Mouse (Mus musculus) heart, embryonic 15.5 days (tissue): Measurements from ENCODE around the gene Ift122. TPM values are rescaled to one million over a fixed set of nuclear protein-coding genes. Genes with fewer than 3 reads are reported as not detected.

Experiments
- ATAC-seq: fragments of 200-750 bp; cut with Nextera tagmentation; replicated peaks from 2 replicates; pipeline ENCODE4 v1.8.0; 2017; ENCODE audit warnings: low read depth, moderate TSS enrichment; ENCODE audit not compliant: insufficient number of reproducible peaks, insufficient read depth, low FRiP score
- H3K27ac ChIP-seq: fragments of 300-500 bp; sonication (generic); 2 replicates; pipeline ENCODE4 v1.5.1; 2015; ENCODE audit warnings: mild to moderate bottlenecking, inconsistent platforms
- H3K27me3 ChIP-seq: fragments of 300-500 bp; sonication (generic); 2 replicates; pipeline ENCODE4 v1.6.1; 2015; ENCODE audit warnings: inconsistent platforms
- H3K36me3 ChIP-seq: fragments of 300-500 bp; sonication (generic); 2 replicates; pipeline ENCODE4 v1.6.1; 2015; ENCODE audit warnings: mild to moderate bottlenecking, inconsistent platforms
- H3K4me1 ChIP-seq: fragments of 300-500 bp; sonication (generic); replicated peaks from 2 replicates; pipeline ENCODE4 v1.6.1; 2015; ENCODE audit warnings: inconsistent platforms
- H3K4me2 ChIP-seq: fragments of 300-500 bp; sonication (generic); 2 replicates; pipeline ENCODE4 v1.6.1; 2015; ENCODE audit warnings: inconsistent platforms, mild to moderate bottlenecking, moderate library complexity
- H3K4me3 ChIP-seq: fragments of 300-500 bp; sonication (generic); 2 replicates; pipeline ENCODE4 v1.5.1; 2015; ENCODE audit warnings: mild to moderate bottlenecking, inconsistent platforms
- H3K9ac ChIP-seq: fragments of 300-500 bp; sonication (generic); 2 replicates; pipeline ENCODE4 v1.6.1; 2015; ENCODE audit warnings: mild to moderate bottlenecking, inconsistent platforms
- H3K9me3 ChIP-seq: fragments of 300-500 bp; sonication (generic); replicated peaks from 2 replicates; pipeline ENCODE4 v1.6.1; 2016; ENCODE audit warnings: inconsistent platforms
- WGBS: fragments of 180-500 bp; shearing (Covaris S2); methylation state at CpG from one replicate; pipeline ENCODE4 v1.1.7; 2015; ENCODE audit warnings: mixed read lengths; 5-methylcytosine and 5-hydroxymethylcytosine counted together
- polyA plus RNA-seq: library from polyadenylated mRNA; unstranded; fragments of >200 nt; fragmentation: Nextera tagmentation; extraction: Ambion mirVana; gene quantifications from 2 replicates; pipeline ENCODE4 v1.2.1, GENCODE M21; 2015

Ift122 gene
- polyA plus RNA-seq, 1 experiment from 2014 or later = 18.4 TPM

GRCm38 (mm10) chr6:115897117-115897516, 43.8 kb downstream of the Ift122 start:
- Histone ChIP-seq H3K4me3 (no peak overlapping the region), H3K27ac (peak overlapping the region; percentile 53), H3K4me1 (peaks cover 24% of the 10 kb centered on the region), H3K9me3 (no peaks in the 10 kb centered on the region), H3K27me3 (no peaks in the 10 kb centered on the region), H3K4me2 (no peak overlapping the region), H3K36me3 (peaks cover 3% of the 10 kb centered on the region; the same call in 1 of the 2 replicates), H3K9ac (no peak overlapping the region)
- no peak for ATAC-seq
- WGBS = 44% methylated on average over 4 of the region's 4 CpGs

- H3K4me1 ChIP-seq = peaks cover 24% of the 10 kb centered on the region
- 79% methylated on average over 7 of the region's 7 CpGs for WGBS
- H3K36me3 ChIP-seq = peaks cover 3% of the 10 kb centered on the region
- H3K27ac ChIP-seq = no peak overlapping the region
- ATAC-seq = no peak
- no peak overlapping the region for H3K4me2 ChIP-seq
- H3K9ac ChIP-seq = no peak overlapping the region
- H3K4me3 ChIP-seq = no peak overlapping the region
- no peaks in the 10 kb centered on the region for H3K9me3 ChIP-seq
- H3K27me3 ChIP-seq = no peaks in the 10 kb centered on the region
Measured at GRCm38 (mm10) chr6:115897926-115898520, 44.8 kb downstream of the Ift122 start.

GRCm38 (mm10) chr6:115901062-115901461, 47.8 kb downstream of the Ift122 start:
- no peaks in the 10 kb centered on the region for H3K27me3 ChIP-seq
- peaks cover 24% of the 10 kb centered on the region for H3K4me1 ChIP-seq
- no peaks in the 10 kb centered on the region for H3K9me3 ChIP-seq
- 10% methylated on average over 3 of the region's 3 CpGs for WGBS
- H3K27ac ChIP-seq = peak overlapping the region; percentile 67
- H3K36me3 ChIP-seq = no peaks in the 10 kb centered on the region; the same call in 1 of the 2 replicates
- peak; percentile 61 for ATAC-seq
- no peak overlapping the region for H3K4me3 ChIP-seq
- peak overlapping the region; percentile 5; the same call in 1 of the 2 replicates for H3K9ac ChIP-seq
- no peak overlapping the region for H3K4me2 ChIP-seq

GRCm38 (mm10) chr6:115901489-115901931, 48.2 kb downstream of the Ift122 start:
- Histone ChIP-seq H3K4me2 (no peak overlapping the region), H3K36me3 (no peaks in the 10 kb centered on the region; the same call in 1 of the 2 replicates), H3K4me1 (peaks cover 24% of the 10 kb centered on the region), H3K27ac (peak overlapping the region; percentile 67), H3K9me3 (no peaks in the 10 kb centered on the region), H3K27me3 (no peaks in the 10 kb centered on the region), H3K9ac (peak overlapping the region; percentile 5; the same call in 1 of the 2 replicates), H3K4me3 (no peak overlapping the region)
- WGBS = 62% methylated on average over 8 of the region's 8 CpGs
- 0 out of 2 replicates have a peak, but pooled peaks have one; percentile 21 for ATAC-seq

- H3K9ac ChIP-seq = no peak overlapping the region
- no peak for ATAC-seq
- H3K4me3 ChIP-seq = no peak overlapping the region
- H3K4me2 ChIP-seq = no peak overlapping the region
- no peaks in the 10 kb centered on the region for H3K9me3 ChIP-seq
- no peaks in the 10 kb centered on the region for H3K27me3 ChIP-seq
- H3K27ac ChIP-seq = no peak overlapping the region
- H3K36me3 ChIP-seq = no peaks in the 10 kb centered on the region; the same call in 1 of the 2 replicates
- WGBS = 80% methylated on average over 3 of the region's 3 CpGs
- H3K4me1 ChIP-seq = peaks cover 15% of the 10 kb centered on the region
Measured at GRCm38 (mm10) chr6:115902545-115902944, 49.3 kb downstream of the Ift122 start.

GRCm38 (mm10) chr6:115905568-115905967, 52.3 kb downstream of the Ift122 start:
- Histone ChIP-seq H3K27me3 (no peaks in the 10 kb centered on the region), H3K36me3 (no peaks in the 10 kb centered on the region; the same call in 1 of the 2 replicates), H3K27ac (peak overlapping the region; percentile 67; the same call in 1 of the 2 replicates), H3K9me3 (no peaks in the 10 kb centered on the region), H3K4me2 (no peak overlapping the region), H3K9ac (no peak overlapping the region), H3K4me1 (peaks cover 33% of the 10 kb centered on the region), H3K4me3 (no peak overlapping the region)
- 0 out of 2 replicates have a peak, but pooled peaks have one; percentile 32 for ATAC-seq
- 72% methylated on average over 6 of the region's 6 CpGs for WGBS

GRCm38 (mm10) chr6:115906455-115906854, 53.2 kb downstream of the Ift122 start:
- Histone ChIP-seq H3K9ac (no peak overlapping the region), H3K4me2 (no peak overlapping the region), H3K36me3 (no peaks in the 10 kb centered on the region; the same call in 1 of the 2 replicates), H3K27me3 (no peaks in the 10 kb centered on the region), H3K27ac (no peak overlapping the region), H3K4me3 (no peak overlapping the region), H3K9me3 (no peaks in the 10 kb centered on the region), H3K4me1 (peaks cover 36% of the 10 kb centered on the region)
- 66% methylated on average over 1 of the region's 1 CpGs for WGBS
- no peak for ATAC-seq

- Histone ChIP-seq H3K27ac (no peak overlapping the region), H3K4me1 (peaks cover 36% of the 10 kb centered on the region)
- ATAC-seq = no peak
Measured at GRCm38 (mm10) chr6:115906871-115907270, 53.6 kb downstream of the Ift122 start.

GRCm38 (mm10) chr6:115908421-115908982, 55.2 kb downstream of the Ift122 start:
- H3K9me3 ChIP-seq = no peaks in the 10 kb centered on the region
- no peak overlapping the region for H3K4me3 ChIP-seq
- no peaks in the 10 kb centered on the region for H3K27me3 ChIP-seq
- no peak overlapping the region for H3K9ac ChIP-seq
- no peak for ATAC-seq
- peaks cover 44% of the 10 kb centered on the region for H3K4me1 ChIP-seq
- H3K36me3 ChIP-seq = no peaks in the 10 kb centered on the region
- no peak overlapping the region for H3K4me2 ChIP-seq
- WGBS = 32% methylated on average over 6 of the region's 6 CpGs
- peak overlapping the region; percentile 41; the same call in 1 of the 2 replicates for H3K27ac ChIP-seq

More at GRCm38 (mm10) chr6:115906871-115907270, 53.6 kb downstream of the Ift122 start:
- Histone ChIP-seq H3K36me3 (no peaks in the 10 kb centered on the region; the same call in 1 of the 2 replicates), H3K4me2 (no peak overlapping the region), H3K9ac (no peak overlapping the region), H3K9me3 (no peaks in the 10 kb centered on the region), H3K4me3 (no peak overlapping the region), H3K27me3 (no peaks in the 10 kb centered on the region)
- 69% methylated on average over 2 of the region's 2 CpGs for WGBS

GRCm38 (mm10) chr6:115909052-115909451, 55.8 kb downstream of the Ift122 start:
- 69% methylated on average over 3 of the region's 3 CpGs for WGBS

GRCm38 (mm10) chr6:115909940-115910339, 56.7 kb downstream of the Ift122 start:
- no peak overlapping the region for H3K4me2 ChIP-seq
- 51% methylated on average over 8 of the region's 8 CpGs for WGBS
- no peak overlapping the region for H3K9ac ChIP-seq
- H3K27ac ChIP-seq = peak overlapping the region; percentile 70
- H3K27me3 ChIP-seq = no peaks in the 10 kb centered on the region
- no peaks in the 10 kb centered on the region for H3K36me3 ChIP-seq
- ATAC-seq = peak; percentile 65
- no peaks in the 10 kb centered on the region for H3K9me3 ChIP-seq
- H3K4me1 ChIP-seq = peaks cover 58% of the 10 kb centered on the region
- no peak overlapping the region for H3K4me3 ChIP-seq

More at GRCm38 (mm10) chr6:115909052-115909451, 55.8 kb downstream of the Ift122 start:
- H3K4me3 ChIP-seq = no peak overlapping the region
- no peak for ATAC-seq
- H3K27ac ChIP-seq = peak overlapping the region; percentile 41
- no peaks in the 10 kb centered on the region for H3K27me3 ChIP-seq
- no peaks in the 10 kb centered on the region for H3K36me3 ChIP-seq
- H3K4me1 ChIP-seq = peaks cover 49% of the 10 kb centered on the region
- H3K9me3 ChIP-seq = no peaks in the 10 kb centered on the region
- no peak overlapping the region for H3K9ac ChIP-seq
- H3K4me2 ChIP-seq = no peak overlapping the region
